Mouse (Mus musculus): ENCODE results near the gene Rnf7.

DNA sequence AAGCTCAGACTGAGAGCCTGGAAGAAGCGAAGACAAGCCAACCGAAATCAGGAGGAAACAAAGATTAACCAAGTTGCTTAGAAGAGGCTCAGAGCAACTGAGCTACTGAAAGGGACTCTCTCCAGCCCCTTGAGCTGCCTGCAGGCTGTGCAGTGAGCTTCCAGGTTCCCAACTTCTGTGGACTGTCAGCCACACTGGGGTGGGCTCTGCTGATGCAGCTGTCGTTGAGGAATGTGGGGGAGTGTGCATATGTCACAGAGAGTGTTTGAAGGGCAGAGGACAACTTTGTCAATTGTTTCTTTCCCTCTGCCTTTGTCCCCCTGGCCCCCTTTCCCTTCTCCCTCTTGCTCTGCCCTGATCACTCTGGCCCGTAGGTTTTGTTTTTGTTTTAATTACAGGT is 25.5 kb downstream of the Rnf7 start:
- TF ChIP-seq CTCF (IDR thresholded peaks at IDR 0.05; ENCODE audit: control insufficient read depth, insufficient read depth, insufficient replicate concordance, low read depth, low read length) (no peak), POLR2A (IDR thresholded peaks at IDR 0.05; ENCODE audit: control insufficient read depth, low read depth, low read length) (no peak)
